Mouse (Mus musculus) heart, embryonic 12.5 days (tissue): ENCODE measurements around the gene Gm20814. TPM values are rescaled to one million over a fixed set of nuclear protein-coding genes. Genes with fewer than 3 reads are reported as not detected.
"Not testable (repeated sequence)": the region's sequence is repeated elsewhere in the genome, so short reads cannot be mapped to it uniquely, and the experiment has no call there.

ENCODE experiments used
- ATAC-seq: fragments of 200-750 bp; cut with Nextera tagmentation; 2 replicates; pipeline ENCODE4 v1.8.0; 2017; ENCODE audit warnings: moderate TSS enrichment, moderate library complexity; ENCODE audit not compliant: insufficient number of reproducible peaks, low FRiP score
- H3K27ac ChIP-seq: fragments of 300-500 bp; sonication (generic); 2 replicates; pipeline ENCODE4 v1.5.1; 2016; ENCODE audit warnings: mild to moderate bottlenecking, moderate library complexity; ENCODE audit not compliant: poor library complexity, severe bottlenecking
- H3K27me3 ChIP-seq: fragments of 300-500 bp; sonication (generic); replicated peaks from 2 replicates; pipeline ENCODE4 v1.6.1; 2016; ENCODE audit warnings: mild to moderate bottlenecking, moderate library complexity
- H3K36me3 ChIP-seq: fragments of 300-500 bp; sonication (generic); 2 replicates; pipeline ENCODE4 v1.6.1; 2016; ENCODE audit warnings: mild to moderate bottlenecking, moderate library complexity
- H3K4me1 ChIP-seq: fragments of 300-500 bp; sonication (generic); replicated peaks from 2 replicates; pipeline ENCODE4 v1.6.1; 2016; ENCODE audit warnings: mild to moderate bottlenecking
- H3K4me2 ChIP-seq: fragments of 300-500 bp; sonication (generic); 2 replicates; pipeline ENCODE4 v1.6.1; 2016; ENCODE audit warnings: mild to moderate bottlenecking, moderate library complexity
- H3K4me3 ChIP-seq: fragments of 300-500 bp; sonication (generic); 2 replicates; pipeline ENCODE4 v1.5.1; 2016; ENCODE audit warnings: mild to moderate bottlenecking
- H3K9ac ChIP-seq: fragments of 300-500 bp; sonication (generic); 2 replicates; pipeline ENCODE4 v1.6.1; 2016; ENCODE audit warnings: mild to moderate bottlenecking, moderate library complexity
- H3K9me3 ChIP-seq: fragments of 300-500 bp; sonication (generic); replicated peaks from 2 replicates; pipeline ENCODE4 v1.6.1; 2016; ENCODE audit warnings: mild to moderate bottlenecking, moderate library complexity
- WGBS: fragments of 180-500 bp; shearing (Covaris S2); methylation state at CpG from one replicate; pipeline ENCODE4 v1.1.7; 2016; 5-methylcytosine and 5-hydroxymethylcytosine counted together
- polyA plus RNA-seq: library from polyadenylated mRNA; unstranded; fragments of >200 nt; fragmentation: Nextera tagmentation; extraction: Ambion mirVana; gene quantifications from 2 replicates; pipeline ENCODE4 v1.2.1, GENCODE M21; 2016

Gm20814 gene
- not detected in 2 replicates for polyA plus RNA-seq

DNA sequence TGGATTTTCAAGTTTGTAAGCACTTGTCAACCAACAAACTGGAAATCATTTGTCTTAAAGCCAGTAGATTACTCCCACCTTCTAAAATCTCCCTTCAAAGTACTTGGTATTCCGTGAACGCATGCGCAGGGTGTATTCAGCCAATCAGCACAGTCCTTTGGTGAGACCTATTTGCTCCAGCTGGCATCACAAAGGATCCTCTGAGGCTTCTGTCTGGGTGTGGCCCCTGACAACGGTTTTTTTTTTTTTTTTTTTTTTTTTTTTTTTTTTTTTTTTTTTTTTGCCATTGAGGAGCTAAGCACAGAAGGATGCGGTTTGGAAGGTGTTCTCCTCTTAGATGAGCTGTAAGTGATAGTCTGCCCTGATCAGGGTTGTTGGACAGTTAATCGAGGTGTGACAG lies at the start of gene Gm20814:
Gm20814 (plus strand) TSS at position 301 of the 400 bp plus-strand sequence.
- no CpG with 5 or more reads among the region's 6 CpGs for WGBS
- not testable (repeated sequence) for ATAC-seq, H3K4me1 ChIP-seq, H3K4me2 ChIP-seq, H3K27me3 ChIP-seq, H3K36me3 ChIP-seq, H3K27ac ChIP-seq, H3K9ac ChIP-seq, H3K4me3 ChIP-seq, H3K9me3 ChIP-seq
